Mouse (Mus musculus) hindbrain, embryonic 12.5 days (tissue): ENCODE data around the gene Zmym5. TPM values are rescaled to one million over a fixed set of nuclear protein-coding genes. Genes with fewer than 3 reads are reported as not detected.
"Not testable (repeated sequence)": the region's sequence is repeated elsewhere in the genome, so short reads cannot be mapped to it uniquely, and the experiment has no call there.

Experiments used
- ATAC-seq: fragments of 200-750 bp; cut with Nextera tagmentation; 2 replicates; pipeline ENCODE4 v1.8.0; 2017; ENCODE audit warnings: moderate TSS enrichment; ENCODE audit not compliant: low FRiP score
- H3K27ac ChIP-seq: fragments of 300-500 bp; sonication (generic); 2 replicates; pipeline ENCODE4 v1.5.1; 2016; ENCODE audit warnings: mild to moderate bottlenecking
- H3K27me3 ChIP-seq: fragments of 300-500 bp; sonication (generic); 2 replicates; pipeline ENCODE4 v1.6.1; 2016; ENCODE audit warnings: mild to moderate bottlenecking
- H3K36me3 ChIP-seq: fragments of 300-500 bp; sonication (generic); 2 replicates; pipeline ENCODE4 v1.6.1; 2016; ENCODE audit warnings: mild to moderate bottlenecking
- H3K4me1 ChIP-seq: fragments of 300-500 bp; sonication (generic); 2 replicates; pipeline ENCODE4 v1.6.1; 2016
- H3K4me2 ChIP-seq: fragments of 300-500 bp; sonication (generic); replicated peaks from 2 replicates; pipeline ENCODE4 v1.6.1; 2016; ENCODE audit warnings: mild to moderate bottlenecking
- H3K4me3 ChIP-seq: fragments of 300-500 bp; sonication (generic); 2 replicates; pipeline ENCODE4 v1.5.1; 2016; ENCODE audit warnings: mild to moderate bottlenecking
- H3K9ac ChIP-seq: fragments of 300-500 bp; sonication (generic); 2 replicates; pipeline ENCODE4 v1.6.1; 2016; ENCODE audit warnings: mild to moderate bottlenecking, moderate library complexity
- H3K9me3 ChIP-seq: fragments of 300-500 bp; sonication (generic); replicated peaks from 2 replicates; pipeline ENCODE4 v1.6.1; 2016; ENCODE audit warnings: mild to moderate bottlenecking
- WGBS: fragments of 180-500 bp; shearing (Covaris S2); methylation state at CpG from one replicate; pipeline ENCODE4 v1.1.7; 2016; 5-methylcytosine and 5-hydroxymethylcytosine counted together
- polyA plus RNA-seq: library from polyadenylated mRNA; unstranded; fragments of >200 nt; fragmentation: Nextera tagmentation; extraction: Ambion mirVana; gene quantifications from 2 replicates; pipeline ENCODE4 v1.2.1, GENCODE M21; 2016

The Zmym5 gene
- polyA plus RNA-seq, 1 experiment from 2014 or later: 35.5 TPM

DNA sequence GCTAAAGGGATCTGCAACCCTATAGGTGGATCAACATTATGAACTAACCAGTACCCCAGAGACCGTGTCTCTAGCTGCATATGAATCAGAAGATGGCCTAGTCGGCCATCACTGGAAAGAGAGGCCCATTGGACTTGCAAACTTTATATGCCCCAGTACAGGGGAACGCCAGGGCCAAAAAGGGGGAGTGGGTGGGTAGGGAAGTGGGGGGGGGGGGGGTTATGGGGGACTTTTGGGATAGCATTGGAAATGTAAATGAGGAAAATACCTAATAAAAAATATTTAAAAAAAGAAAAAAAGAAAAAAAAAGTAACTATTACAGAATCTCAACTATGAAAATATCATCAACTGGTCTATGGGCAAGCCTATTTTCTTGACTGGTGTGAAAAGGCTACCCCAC lies 46.4 kb downstream of the Zmym5 start:
- H3K36me3 ChIP-seq: peaks cover 48% of the 10 kb centered on the region
- 100% methylated on average over 2 of the region's 3 CpGs for WGBS
- peak; percentile 64; the same call in 1 of the 2 replicates for ATAC-seq

DNA sequence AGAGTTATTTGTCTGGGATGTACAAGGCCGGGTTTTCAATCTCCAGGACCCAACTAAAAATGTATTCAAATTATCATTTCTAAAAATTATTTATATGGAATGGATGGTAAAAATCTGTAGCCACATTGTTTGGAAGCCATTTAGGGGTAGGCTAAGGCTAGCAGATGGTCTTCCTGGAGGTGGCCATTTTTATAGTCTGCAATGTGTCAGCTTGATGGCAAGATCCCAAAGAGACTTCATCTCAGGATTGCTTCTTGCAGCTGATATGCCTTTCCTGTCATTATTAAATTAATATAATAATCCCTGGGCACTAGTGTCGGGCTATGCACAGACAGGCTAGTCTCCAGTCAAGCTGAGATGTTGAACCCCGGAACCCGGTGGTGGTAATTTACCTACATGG lies 60.2 kb downstream of the Zmym5 start:
- Histone ChIP-seq H3K4me3 (no peak overlapping the region), H3K4me2 (no peak overlapping the region), H3K9ac (no peak overlapping the region), H3K9me3 (no peaks in the 10 kb centered on the region), H3K27ac (no peak overlapping the region), H3K27me3 (no peaks in the 10 kb centered on the region), H3K4me1 (peaks cover 3% of the 10 kb centered on the region; the same call in 1 of the 2 replicates), H3K36me3 (peaks cover 42% of the 10 kb centered on the region)
- ATAC-seq: no peak
- 85% methylated on average over 4 of the region's 4 CpGs for WGBS

More for the DNA sequence above, 46.4 kb downstream of the Zmym5 start:
- not testable (repeated sequence) for H3K4me1 ChIP-seq, H3K9ac ChIP-seq, H3K9me3 ChIP-seq, H3K27me3 ChIP-seq, H3K4me2 ChIP-seq, H3K4me3 ChIP-seq, H3K27ac ChIP-seq

Other genes with a start within 250 kb of the Zmym5 start
- 16.5 and 16.8 TPM in 2 replicates for gene Cenpj, start 236.3 kb downstream of the Zmym5 start, polyA plus RNA-seq
- gene Parp4, start 236.1 kb downstream of the Zmym5 start, polyA plus RNA-seq: 1.7 and 2.2 TPM in 2 replicates
- gene Mphosph8, start 143.5 kb downstream of the Zmym5 start, polyA plus RNA-seq: 47.1 and 54.3 TPM in 2 replicates
- 46.2 and 53.9 TPM in 2 replicates for gene Pspc1, start 33.4 kb downstream of the Zmym5 start, polyA plus RNA-seq
- gene Zmym2, start 74.9 kb upstream of the Zmym5 start, polyA plus RNA-seq: 89.1 and 89.5 TPM in 2 replicates
- gene Gja3, start 246.4 kb upstream of the Zmym5 start, polyA plus RNA-seq: 0.19 and 0.81 TPM in 2 replicates